ENCODE assay signal across 20 mouse cellular contexts in genomic region chr2:125511898-125512297, GRCm38 (mm10). TPM values are rescaled to one million over a fixed set of nuclear protein-coding genes. Genes with fewer than 3 reads are reported as not detected.
"Had no signal": no experiment of that assay in that cellular context is flagged by ENCODE, and none has a peak within 500 bp of the region (broad histone marks: within the 10 kb centered on the region; RNA-seq: fewer than 3 reads in every experiment).

No protein-coding gene starts in this region.

- H3K27me3 ChIP-seq: lung, embryonic 15.5 days; stomach, embryonic 15.5 days had no signal

- H3K4me3 ChIP-seq: lung, embryonic 15.5 days; megakaryocyte, embryonic 14.5 days; midbrain, embryonic 13.5 days; myocyte; neural tube, embryonic 13.5 days; neural tube, embryonic 15.5 days; stomach, embryonic 15.5 days had no signal

- H3K27ac ChIP-seq: lung, embryonic 15.5 days; macrophage; midbrain, embryonic 13.5 days; neural tube, embryonic 13.5 days; neural tube, embryonic 15.5 days; stomach, embryonic 15.5 days; stomach, postnatal 0 days had no signal

- H3K9ac ChIP-seq: lung, embryonic 15.5 days; midbrain, embryonic 13.5 days; neural tube, embryonic 13.5 days; neural tube, embryonic 15.5 days; stomach, embryonic 15.5 days had no signal

- H3K4me2 ChIP-seq: lung, embryonic 15.5 days; midbrain, embryonic 11.5 days; midbrain, embryonic 13.5 days; neural tube, embryonic 13.5 days; neural tube, embryonic 15.5 days; stomach, embryonic 15.5 days had no signal

- H3K36me3 ChIP-seq: lung, embryonic 15.5 days; midbrain, embryonic 13.5 days; neural tube, embryonic 13.5 days; neural tube, embryonic 15.5 days; stomach, embryonic 15.5 days had no signal

- H3K9me3 ChIP-seq: lung, embryonic 15.5 days; megakaryocyte, embryonic 14.5 days; midbrain, embryonic 13.5 days; neural tube, embryonic 13.5 days; neural tube, embryonic 15.5 days; stomach, embryonic 15.5 days had no signal

- ATAC-seq: lung, postnatal 0 days; midbrain, embryonic 13.5 days; midbrain, embryonic 16.5 days had no signal

- DNase-seq: lung, adult 2 months; lung, postnatal 14 days; lung, postnatal 36 days; right cerebral cortex, postnatal 14 days; thymus, adult 2 months; thymus, postnatal 25 days; thymus, postnatal 4 days had no signal

RNA-seq across cellular contexts. Expression of gene Gm9913, which starts 7.0 kb away (rescaled TPM):
- total RNA-seq: megakaryocyte progenitor cell, adult 5-6 weeks had no signal
- polyA plus RNA-seq: macrophage; neural tube, embryonic 13.5 days had no signal
